Mouse (Mus musculus) kidney, adult 2 months (tissue): ENCODE measurements at regions not wholly inside any gene's neighbourhood (a gene's known extent, or its start where the extent isn't known, plus 50 kb on each side); places are given as distances from the start of the nearest gene placed in this dataset.

Experiments used
- CTCF ChIP-seq: fragments of 200-500 bp; conservative IDR thresholded peaks from 2 replicates; pipeline ENCODE4 v1.5.1; 2011; ENCODE audit warnings: low read depth, mild to moderate bottlenecking, control low read depth, low read length, moderate library complexity, mixed read lengths; ENCODE audit not compliant: insufficient read depth, insufficient read length
- POLR2A ChIP-seq: fragments of 200-500 bp; IDR thresholded peaks from one replicate; pipeline ENCODE4 v1.6.1; 2011; ENCODE audit warnings: low read depth, low read length, control low read depth

DNA sequence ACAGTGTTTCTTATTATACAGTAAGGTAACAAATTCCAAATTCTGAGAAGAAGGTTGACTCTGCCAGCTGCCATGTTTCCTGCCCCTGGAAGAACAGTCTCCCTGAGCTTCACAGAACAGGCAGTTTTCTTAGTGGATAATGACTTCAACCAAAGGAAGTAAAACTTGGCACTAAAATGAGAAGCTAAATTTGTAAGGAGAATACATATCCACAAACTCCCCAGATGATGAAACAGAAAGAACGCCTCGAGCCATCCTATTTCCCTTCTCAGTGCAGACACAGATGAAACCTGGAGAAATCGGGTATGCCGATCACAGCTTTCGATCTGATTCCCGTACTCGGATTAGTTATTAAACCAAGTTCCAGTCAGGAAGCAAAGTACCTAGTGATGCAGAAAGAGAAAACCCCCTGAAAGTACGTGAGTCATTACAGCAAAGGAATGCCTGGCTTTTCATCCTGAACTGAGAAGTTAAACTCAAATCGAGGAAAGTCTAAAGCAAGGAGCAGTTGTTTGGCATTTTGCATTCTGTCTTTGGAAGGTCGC is 143.7 kb downstream of the Nsun3 start:
- TF ChIP-seq POLR2A (no peak), CTCF (no peak)
